Mouse (Mus musculus) forebrain, postnatal 0 days (tissue): ENCODE measurements around the gene Cnih3. TPM values are rescaled to one million over a fixed set of nuclear protein-coding genes. Genes with fewer than 3 reads are reported as not detected.

ENCODE experiments used
- ATAC-seq: fragments of 200-750 bp; cut with Nextera tagmentation; 2 replicates; pipeline ENCODE4 v1.8.0; 2017; ENCODE audit warnings: mild to moderate bottlenecking, moderate library complexity
- DNase-seq: peaks from one replicate; pipeline ENCODE4 v3.0.0-alpha.2; 2015
- H3K27ac ChIP-seq: fragments of 300-500 bp; sonication (generic); 2 replicates; pipeline ENCODE4 v1.5.1; 2014; ENCODE audit warnings: low read depth, mild to moderate bottlenecking, antibody characterized with exemption, low read length, moderate library complexity, mixed read lengths
- H3K27me3 ChIP-seq: fragments of 300-500 bp; sonication (generic); 2 replicates; pipeline ENCODE4 v1.6.1; 2014; ENCODE audit warnings: mild to moderate bottlenecking, low read length, mixed read lengths; ENCODE audit not compliant: insufficient read depth
- H3K36me3 ChIP-seq: fragments of 300-500 bp; sonication (generic); 2 replicates; pipeline ENCODE4 v1.6.1; 2014; ENCODE audit warnings: mild to moderate bottlenecking, moderate library complexity; ENCODE audit not compliant: insufficient read depth
- H3K4me1 ChIP-seq: fragments of 300-500 bp; sonication (generic); 2 replicates; pipeline ENCODE4 v1.6.1; 2014; ENCODE audit warnings: antibody characterized with exemption; ENCODE audit not compliant: insufficient read depth
- H3K4me2 ChIP-seq: fragments of 300-500 bp; sonication (generic); 2 replicates; pipeline ENCODE4 v1.6.1; 2014; ENCODE audit warnings: low read depth, mild to moderate bottlenecking, moderate library complexity
- H3K4me3 ChIP-seq: fragments of 300-500 bp; sonication (generic); 2 replicates; pipeline ENCODE4 v1.5.1; 2014; ENCODE audit warnings: low read depth, low read length, mixed read lengths
- H3K9ac ChIP-seq: fragments of 300-500 bp; sonication (generic); 2 replicates; pipeline ENCODE4 v1.6.1; 2014; ENCODE audit warnings: mild to moderate bottlenecking
- H3K9me3 ChIP-seq: fragments of 300-500 bp; sonication (generic); 2 replicates; pipeline ENCODE4 v1.6.1; 2016; ENCODE audit warnings: low read length
- CTCF ChIP-seq: sonication (generic); IDR thresholded peaks from 2 replicates; pipeline ENCODE4 v1.5.1; 2016; ENCODE audit warnings: antibody characterized with exemption, control low read depth, low read depth
- WGBS: fragments of 180-500 bp; shearing (Covaris S2); extraction: QIAGEN DNeasy Blood & Tissue Kit; methylation state at CpG from one replicate; pipeline ENCODE4 v1.1.7; 2014; 5-methylcytosine and 5-hydroxymethylcytosine counted together
- polyA plus RNA-seq: library from polyadenylated mRNA; unstranded; fragments of >200 nt; fragmentation: Nextera tagmentation; extraction: Ambion mirVana; gene quantifications from 2 replicates; pipeline ENCODE4 v1.2.1, GENCODE M21; 2015
- total RNA-seq: library from RNA; depleted of rRNA; stranded (reverse); fragments of >200 nt; gene quantifications from 2 replicates; pipeline ENCODE4 v1.2.3, GENCODE M21; 2014

Cnih3 gene
- total and polyA plus RNA-seq, 2 experiments from 2014 or later: 49.3 to 62.4 TPM

DNA sequence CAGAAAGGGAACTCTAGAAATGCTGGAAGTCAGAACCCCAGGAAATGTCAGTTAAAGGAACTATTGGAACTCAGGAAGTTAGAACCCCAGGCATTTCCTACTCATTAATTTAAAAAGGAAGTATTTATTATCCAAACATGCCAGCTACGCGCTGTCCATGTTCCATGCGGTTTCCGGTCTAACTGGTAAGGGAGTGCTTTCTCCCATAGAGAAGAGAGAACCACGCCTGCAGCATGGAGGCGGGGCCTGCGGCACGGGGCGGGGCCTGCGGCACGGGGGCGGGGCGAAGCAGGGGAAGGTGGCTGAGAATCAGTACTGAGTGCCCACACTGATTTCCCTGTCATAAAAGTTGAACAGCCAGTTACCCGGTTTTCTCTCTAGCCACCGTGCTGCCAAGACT is 6.9 kb upstream of the Cnih3 start:
- Histone ChIP-seq H3K27ac (no peak overlapping the region), H3K36me3 (no peaks in the 10 kb centered on the region), H3K9ac (no peak overlapping the region), H3K4me1 (no peaks in the 10 kb centered on the region), H3K9me3 (no peaks in the 10 kb centered on the region), H3K4me2 (no peak overlapping the region), H3K4me3 (no peak overlapping the region), H3K27me3 (no peaks in the 10 kb centered on the region)
- ATAC-seq: no peak
- WGBS: 43% methylated on average over 15 of the region's 15 CpGs
- no peak for DNase-seq
- TF ChIP-seq CTCF: no peak

- Histone ChIP-seq H3K36me3 (no peaks in the 10 kb centered on the region), H3K4me3 (peak overlapping the region; percentile 66), H3K27ac (no peak overlapping the region), H3K4me2 (peak overlapping the region; percentile 98), H3K9ac (peak overlapping the region; percentile 64), H3K4me1 (peaks cover 7% of the 10 kb centered on the region), H3K9me3 (no peaks in the 10 kb centered on the region), H3K27me3 (no peaks in the 10 kb centered on the region)
- DNase-seq (no peak), ATAC-seq (no peak)
- WGBS: 4% methylated on average over 3 of the region's 3 CpGs
- no peak for TF ChIP-seq CTCF
These were observed 423 bp upstream of the Cnih3 start for GRCm38 (mm10) chr1:181352043-181352366.

- Histone ChIP-seq H3K4me1 (peaks cover 7% of the 10 kb centered on the region), H3K9me3 (no peaks in the 10 kb centered on the region), H3K4me3 (peak overlapping the region; percentile 66), H3K36me3 (no peaks in the 10 kb centered on the region), H3K27me3 (no peaks in the 10 kb centered on the region), H3K9ac (peak overlapping the region; percentile 64), H3K4me2 (peak overlapping the region; percentile 98), H3K27ac (peak overlapping the region; percentile 35; the same call in 1 of the 2 replicates)
- 5% methylated on average over 33 of the region's 33 CpGs for WGBS
- peak; percentile 16; the same call in 1 of the 2 replicates for ATAC-seq
- TF ChIP-seq CTCF: 0 out of 2 replicates have a peak, but pooled peaks have one; percentile 10
- peak; percentile 54 for DNase-seq
These were observed 1.0 kb downstream of the Cnih3 start for GRCm38 (mm10) chr1:181353200-181354097.

GRCm38 (mm10) chr1:181355683-181356082 is 3.3 kb downstream of the Cnih3 start:
- Histone ChIP-seq H3K27ac (no peak overlapping the region), H3K9ac (no peak overlapping the region), H3K4me1 (peaks cover 7% of the 10 kb centered on the region), H3K36me3 (no peaks in the 10 kb centered on the region), H3K27me3 (no peaks in the 10 kb centered on the region), H3K4me3 (no peak overlapping the region), H3K9me3 (0 out of 2 replicates have a peak, but pooled peaks cover 3% of the 10 kb centered on the region), H3K4me2 (peak overlapping the region; percentile 98)
- no peak for TF ChIP-seq CTCF
- no peak for ATAC-seq
- no peak for DNase-seq
- WGBS: 81% methylated on average over 5 of the region's 5 CpGs

DNA sequence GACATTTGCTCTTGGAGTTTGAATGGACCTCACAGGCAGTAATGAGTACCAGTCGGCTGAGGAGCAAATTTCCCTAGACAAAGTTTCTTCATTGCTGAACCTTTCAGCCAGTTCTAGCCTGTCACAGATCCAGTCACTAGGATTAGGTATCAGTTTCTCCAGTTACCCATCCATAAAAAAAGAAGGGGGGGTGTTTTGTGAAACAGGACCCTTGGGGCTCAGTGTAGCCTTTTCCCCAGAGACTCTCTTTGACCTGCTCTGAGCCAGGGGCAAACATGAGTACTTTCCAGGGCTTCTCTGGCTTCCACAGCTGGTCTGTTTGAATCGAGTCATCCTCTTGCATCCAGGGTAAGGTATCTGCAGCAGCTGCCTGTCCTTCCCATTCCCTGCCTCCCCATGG is 5.4 kb downstream of the Cnih3 start:
- H3K9me3 ChIP-seq: 0 out of 2 replicates have a peak, but pooled peaks cover 3% of the 10 kb centered on the region
- TF ChIP-seq CTCF: no peak
- H3K27ac ChIP-seq: no peak overlapping the region
- ATAC-seq (no peak), DNase-seq (no peak)
- H3K4me3 ChIP-seq: no peak overlapping the region
- WGBS: 61% methylated on average over 2 of the region's 2 CpGs
- peaks cover 7% of the 10 kb centered on the region for H3K4me1 ChIP-seq
- 0 out of 2 replicates have a peak overlapping the region, but pooled peaks have one; percentile 15 for H3K4me2 ChIP-seq
- H3K36me3 ChIP-seq: no peaks in the 10 kb centered on the region
- H3K9ac ChIP-seq: no peak overlapping the region
- no peaks in the 10 kb centered on the region for H3K27me3 ChIP-seq

- ATAC-seq (no peak), DNase-seq (no peak)
- peaks cover 7% of the 10 kb centered on the region for H3K4me1 ChIP-seq
- no peak overlapping the region for H3K4me3 ChIP-seq
- no peak for TF ChIP-seq CTCF
- no peak overlapping the region for H3K27ac ChIP-seq
- H3K9me3 ChIP-seq: 0 out of 2 replicates have a peak, but pooled peaks cover 3% of the 10 kb centered on the region
- H3K9ac ChIP-seq: no peak overlapping the region
- WGBS: 64% methylated on average over 7 of the region's 7 CpGs
- H3K36me3 ChIP-seq: no peaks in the 10 kb centered on the region
- H3K4me2 ChIP-seq: no peak overlapping the region
- no peaks in the 10 kb centered on the region for H3K27me3 ChIP-seq
These were observed 6.1 kb downstream of the Cnih3 start for GRCm38 (mm10) chr1:181358526-181358925.

- H3K9ac ChIP-seq: no peak overlapping the region
- ATAC-seq (no peak), DNase-seq (no peak)
- H3K4me3 ChIP-seq: no peak overlapping the region
- H3K27ac ChIP-seq: no peak overlapping the region
- 0 out of 2 replicates have a peak, but pooled peaks cover 3% of the 10 kb centered on the region for H3K9me3 ChIP-seq
- 80% methylated on average over 3 of the region's 3 CpGs for WGBS
- no peak for TF ChIP-seq CTCF
- no peaks in the 10 kb centered on the region for H3K4me1 ChIP-seq
- H3K27me3 ChIP-seq: no peaks in the 10 kb centered on the region
- H3K4me2 ChIP-seq: no peak overlapping the region
- no peaks in the 10 kb centered on the region for H3K36me3 ChIP-seq
These were observed 8.3 kb downstream of the Cnih3 start for GRCm38 (mm10) chr1:181360732-181361131.
